Mouse (Mus musculus): ENCODE results near the gene Erbin.

GRCm38 (mm10) chr13:103919956-103920260, 406 bp downstream of the Erbin start:
- TF ChIP-seq CTCF (IDR thresholded peaks at IDR 0.05; ENCODE audit: control insufficient read depth, insufficient read depth, insufficient replicate concordance, low read depth, low read length) (no peak), POLR2A (IDR thresholded peaks at IDR 0.05; ENCODE audit: control insufficient read depth, low read depth, low read length) (no peak)

All from testis, adult 2 months (tissue).